Mouse (Mus musculus) hindbrain, embryonic 13.5 days (tissue): ENCODE results near the gene Chrng. TPM values are rescaled to one million over a fixed set of nuclear protein-coding genes. Genes with fewer than 3 reads are reported as not detected.
A peak's percentile ranks its signal among the peaks of the same experiment; 100 is the strongest.

Source experiments
- ATAC-seq: fragments of 200-750 bp; cut with Nextera tagmentation; 2 replicates; pipeline ENCODE4 v1.8.0; 2017; ENCODE audit warnings: moderate TSS enrichment; ENCODE audit not compliant: low FRiP score
- H3K27ac ChIP-seq: fragments of 300-500 bp; sonication (generic); 2 replicates; pipeline ENCODE4 v1.5.1; 2015; ENCODE audit warnings: inconsistent platforms, mild to moderate bottlenecking, moderate library complexity
- H3K27me3 ChIP-seq: fragments of 300-500 bp; sonication (generic); 2 replicates; pipeline ENCODE4 v1.6.1; 2015; ENCODE audit warnings: mild to moderate bottlenecking, inconsistent platforms
- H3K36me3 ChIP-seq: fragments of 300-500 bp; sonication (generic); 2 replicates; pipeline ENCODE4 v1.6.1; 2015; ENCODE audit warnings: mild to moderate bottlenecking, inconsistent platforms
- H3K4me1 ChIP-seq: fragments of 300-500 bp; sonication (generic); replicated peaks from 2 replicates; pipeline ENCODE4 v1.6.1; 2015; ENCODE audit warnings: inconsistent platforms
- H3K4me2 ChIP-seq: fragments of 300-500 bp; sonication (generic); 2 replicates; pipeline ENCODE4 v1.6.1; 2015; ENCODE audit warnings: inconsistent platforms, mild to moderate bottlenecking, moderate library complexity
- H3K4me3 ChIP-seq: fragments of 300-500 bp; sonication (generic); 2 replicates; pipeline ENCODE4 v1.5.1; 2015; ENCODE audit warnings: mild to moderate bottlenecking, inconsistent platforms
- H3K9ac ChIP-seq: fragments of 300-500 bp; sonication (generic); 2 replicates; pipeline ENCODE4 v1.6.1; 2015; ENCODE audit warnings: mild to moderate bottlenecking, inconsistent platforms
- H3K9me3 ChIP-seq: fragments of 300-500 bp; sonication (generic); 2 replicates; pipeline ENCODE4 v1.6.1; 2016; ENCODE audit warnings: inconsistent platforms
- WGBS: fragments of 180-500 bp; shearing (Covaris S2); methylation state at CpG from one replicate; pipeline ENCODE4 v1.1.7; 2015; 5-methylcytosine and 5-hydroxymethylcytosine counted together
- polyA plus RNA-seq: library from polyadenylated mRNA; unstranded; fragments of >200 nt; fragmentation: Nextera tagmentation; extraction: Ambion mirVana; gene quantifications from 2 replicates; pipeline ENCODE4 v1.2.1, GENCODE M21; 2015

Chrng gene
- polyA plus RNA-seq, 1 experiment from 2014 or later, result 0.58 TPM

- no peak overlapping the region for H3K4me3 ChIP-seq
- H3K27ac ChIP-seq, result no peak overlapping the region
- no peak overlapping the region for H3K4me2 ChIP-seq
- peaks cover 24% of the 10 kb centered on the region for H3K4me1 ChIP-seq
- no peak overlapping the region for H3K9ac ChIP-seq
- no peak for ATAC-seq
- H3K9me3 ChIP-seq, result no peaks in the 10 kb centered on the region
- WGBS, result 65% methylated on average over 5 of the region's 5 CpGs
- peaks cover 48% of the 10 kb centered on the region for H3K27me3 ChIP-seq
- no peaks in the 10 kb centered on the region for H3K36me3 ChIP-seq
Measured at GRCm38 (mm10) chr1:87180896-87181295, 23.6 kb upstream of the Chrng start.

- Histone ChIP-seq H3K27me3 (peaks cover 65% of the 10 kb centered on the region), H3K4me2 (no peak within 1 kb of the TSS), H3K27ac (no peak within 1 kb of the TSS), H3K9me3 (no peaks in the 10 kb centered on the region), H3K9ac (no peak within 1 kb of the TSS), H3K4me3 (no peak within 1 kb of the TSS), H3K36me3 (no peaks in the 10 kb centered on the region), H3K4me1 (peaks cover 24% of the 10 kb centered on the region)
- no peak for ATAC-seq
- WGBS, result 61% methylated on average over 9 of the region's 9 CpGs
Measured at GRCm38 (mm10) chr1:87183013-87183412, 21.4 kb upstream of the Chrng start, which contains the start of gene Prss56. Prss56 (plus strand) TSS chr1:87183313.

- Histone ChIP-seq H3K4me3 (no peak overlapping the region), H3K27me3 (peaks cover 76% of the 10 kb centered on the region), H3K4me1 (peaks cover 24% of the 10 kb centered on the region), H3K9ac (0 out of 2 replicates have a peak overlapping the region, but pooled peaks have one; percentile 35), H3K36me3 (no peaks in the 10 kb centered on the region), H3K27ac (no peak overlapping the region), H3K9me3 (no peaks in the 10 kb centered on the region), H3K4me2 (peak overlapping the region; percentile 41)
- WGBS, result 32% methylated on average over 15 of the region's 15 CpGs
- ATAC-seq, result no peak
Measured at GRCm38 (mm10) chr1:87183998-87184750, 20.3 kb upstream of the Chrng start.

GRCm38 (mm10) chr1:87184751-87185139 is 19.7 kb upstream of the Chrng start:
- Histone ChIP-seq H3K36me3 (no peaks in the 10 kb centered on the region), H3K4me1 (peaks cover 24% of the 10 kb centered on the region), H3K9me3 (no peaks in the 10 kb centered on the region), H3K4me2 (peak overlapping the region; percentile 41), H3K27ac (no peak overlapping the region), H3K9ac (0 out of 2 replicates have a peak overlapping the region, but pooled peaks have one; percentile 35), H3K4me3 (peak overlapping the region; percentile 5; the same call in 1 of the 2 replicates), H3K27me3 (peaks cover 81% of the 10 kb centered on the region)
- no peak for ATAC-seq
- 8% methylated on average over 20 of the region's 20 CpGs for WGBS

GRCm38 (mm10) chr1:87185526-87185925 is 18.9 kb upstream of the Chrng start:
- Histone ChIP-seq H3K4me1 (peaks cover 24% of the 10 kb centered on the region), H3K9ac (0 out of 2 replicates have a peak overlapping the region, but pooled peaks have one; percentile 68), H3K36me3 (no peaks in the 10 kb centered on the region), H3K27ac (no peak overlapping the region), H3K4me2 (no peak overlapping the region; the same call in 1 of the 2 replicates), H3K27me3 (peaks cover 82% of the 10 kb centered on the region), H3K4me3 (0 out of 2 replicates have a peak overlapping the region, but pooled peaks have one; percentile 49), H3K9me3 (no peaks in the 10 kb centered on the region)
- ATAC-seq, result no peak
- 9% methylated on average over 13 of the region's 13 CpGs for WGBS

- Histone ChIP-seq H3K27me3 (peaks cover 83% of the 10 kb centered on the region), H3K4me2 (peak overlapping the region; percentile 87)
Measured at GRCm38 (mm10) chr1:87186261-87187036, 18.0 kb upstream of the Chrng start.

GRCm38 (mm10) chr1:87187037-87187355 is 17.5 kb upstream of the Chrng start:
- Histone ChIP-seq H3K27me3 (peaks cover 78% of the 10 kb centered on the region), H3K27ac (no peak overlapping the region), H3K4me2 (peak overlapping the region; percentile 87), H3K9me3 (no peaks in the 10 kb centered on the region), H3K36me3 (no peaks in the 10 kb centered on the region), H3K9ac (peak overlapping the region; percentile 68), H3K4me1 (peaks cover 24% of the 10 kb centered on the region), H3K4me3 (peak overlapping the region; percentile 49)
- peak; percentile 64 for ATAC-seq
- under 1% methylated on average over 15 of the region's 15 CpGs for WGBS

More at GRCm38 (mm10) chr1:87186261-87187036, 18.0 kb upstream of the Chrng start:
- Histone ChIP-seq H3K36me3 (no peaks in the 10 kb centered on the region), H3K27ac (no peak overlapping the region), H3K4me1 (peaks cover 24% of the 10 kb centered on the region), H3K9me3 (no peaks in the 10 kb centered on the region), H3K9ac (peak overlapping the region; percentile 68), H3K4me3 (peak overlapping the region; percentile 49)
- ATAC-seq, result peak; percentile 53
- 2% methylated on average over 50 of the region's 54 CpGs for WGBS

GRCm38 (mm10) chr1:87190429-87190828 is 14.0 kb upstream of the Chrng start, which contains the start of gene Chrnd:
Chrnd (plus strand) TSS chr1:87190607.
- no peak within 1 kb of the TSS for H3K4me2 ChIP-seq
- no peaks in the 10 kb centered on the region for H3K36me3 ChIP-seq
- H3K27me3 ChIP-seq, result peaks cover 46% of the 10 kb centered on the region
- no peak within 1 kb of the TSS for H3K9ac ChIP-seq
- WGBS, result 37% methylated on average over 4 of the region's 4 CpGs
- no peaks in the 10 kb centered on the region for H3K9me3 ChIP-seq
- no peak within 1 kb of the TSS for H3K4me3 ChIP-seq
- H3K27ac ChIP-seq, result no peak within 1 kb of the TSS
- no peak for ATAC-seq
- peaks cover 14% of the 10 kb centered on the region for H3K4me1 ChIP-seq

GRCm38 (mm10) chr1:87197296-87197695 is 7.2 kb upstream of the Chrng start:
- WGBS, result 83% methylated on average over 9 of the region's 9 CpGs
- no peaks in the 10 kb centered on the region for H3K4me1 ChIP-seq
- 0 out of 2 replicates have a peak, but pooled peaks cover 4% of the 10 kb centered on the region for H3K27me3 ChIP-seq
- H3K4me2 ChIP-seq, result no peak overlapping the region
- H3K4me3 ChIP-seq, result no peak overlapping the region
- ATAC-seq, result no peak
- no peaks in the 10 kb centered on the region for H3K36me3 ChIP-seq
- no peak overlapping the region for H3K9ac ChIP-seq
- no peaks in the 10 kb centered on the region for H3K9me3 ChIP-seq
- H3K27ac ChIP-seq, result no peak overlapping the region

- Histone ChIP-seq H3K9ac (no peak overlapping the region), H3K4me1 (no peaks in the 10 kb centered on the region), H3K27me3 (0 out of 2 replicates have a peak, but pooled peaks cover 4% of the 10 kb centered on the region), H3K4me2 (no peak overlapping the region), H3K27ac (no peak overlapping the region), H3K4me3 (no peak overlapping the region), H3K36me3 (no peaks in the 10 kb centered on the region), H3K9me3 (no peaks in the 10 kb centered on the region)
- ATAC-seq, result no peak
- WGBS, result 79% methylated on average over 12 of the region's 12 CpGs
Measured at GRCm38 (mm10) chr1:87198119-87199065, 6.1 kb upstream of the Chrng start.

- no peak for ATAC-seq
Measured at GRCm38 (mm10) chr1:87200811-87201210, 3.6 kb upstream of the Chrng start.

More at GRCm38 (mm10) chr1:87200811-87201210, 3.6 kb upstream of the Chrng start:
- Histone ChIP-seq H3K4me3 (no peak overlapping the region), H3K4me2 (no peak overlapping the region), H3K9me3 (no peaks in the 10 kb centered on the region), H3K27ac (no peak overlapping the region), H3K27me3 (peaks cover 14% of the 10 kb centered on the region), H3K4me1 (no peaks in the 10 kb centered on the region), H3K36me3 (no peaks in the 10 kb centered on the region), H3K9ac (no peak overlapping the region)
- 67% methylated on average over 2 of the region's 2 CpGs for WGBS
